Mouse (Mus musculus): ENCODE measurements around the gene Gemin5.
"Not testable (repeated sequence)": the region's sequence is repeated elsewhere in the genome, so short reads cannot be mapped to it uniquely, and the experiment has no call there.

The Gemin5 gene

DNA sequence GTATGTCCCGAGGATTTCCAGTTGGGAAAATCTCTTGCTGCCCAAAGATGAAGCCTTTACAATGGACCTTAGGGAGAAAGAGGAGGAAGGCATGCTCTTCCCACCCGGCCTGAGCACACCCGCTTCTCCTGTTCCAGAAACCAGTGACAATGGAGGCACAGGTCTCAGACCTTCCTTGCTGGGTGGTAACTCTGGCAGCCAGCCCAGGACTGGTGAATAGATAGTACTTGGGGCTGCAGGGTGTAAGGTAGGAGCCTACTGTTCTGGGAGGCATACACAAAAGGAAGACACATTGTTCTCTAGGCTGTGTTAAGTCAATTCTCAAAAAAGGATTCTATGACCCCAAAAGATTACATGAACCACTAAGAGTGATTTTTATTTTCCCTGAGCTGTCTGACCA lies 47.7 kb downstream of the Gemin5 start:
- ATAC-seq (ENCODE audit: insufficient number of reproducible peaks, low FRiP score, low TSS enrichment) = no peak

GRCm38 (mm10) chr11:58117044-58117652 lies 51.2 kb downstream of the Gemin5 start:
- no peak for ATAC-seq (ENCODE audit: insufficient number of reproducible peaks, low FRiP score, low TSS enrichment)

DNA sequence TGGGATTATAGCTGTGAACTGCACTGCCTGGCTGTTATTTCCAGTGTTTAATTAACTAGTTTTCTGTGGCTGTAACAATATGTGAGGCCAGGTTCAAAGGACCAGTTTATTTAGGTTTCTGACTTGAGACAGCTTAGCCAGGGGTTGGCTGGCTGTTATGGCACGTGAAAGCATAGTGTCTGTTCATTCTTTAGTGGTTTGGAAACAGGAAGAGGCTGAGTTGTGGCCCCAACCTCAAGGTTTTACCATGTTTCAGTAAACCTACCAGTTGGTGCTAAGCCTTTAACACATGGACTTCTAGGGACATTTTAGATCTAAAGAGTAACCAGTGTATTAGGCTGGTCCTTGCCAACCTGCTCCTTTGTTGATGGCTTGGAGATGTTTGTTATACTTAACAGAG lies 51.8 kb downstream of the Gemin5 start:
- no peak for ATAC-seq (ENCODE audit: insufficient number of reproducible peaks, low FRiP score, low TSS enrichment)

GRCm38 (mm10) chr11:58107664-58108337 lies 60.5 kb downstream of the Gemin5 start:
- ATAC-seq (ENCODE audit: insufficient number of reproducible peaks, low FRiP score, low TSS enrichment) = no peak

- no peak for ATAC-seq (ENCODE audit: insufficient number of reproducible peaks, low FRiP score, low TSS enrichment)
Observed at GRCm38 (mm10) chr11:58107009-58107408, 61.3 kb downstream of the Gemin5 start.

DNA sequence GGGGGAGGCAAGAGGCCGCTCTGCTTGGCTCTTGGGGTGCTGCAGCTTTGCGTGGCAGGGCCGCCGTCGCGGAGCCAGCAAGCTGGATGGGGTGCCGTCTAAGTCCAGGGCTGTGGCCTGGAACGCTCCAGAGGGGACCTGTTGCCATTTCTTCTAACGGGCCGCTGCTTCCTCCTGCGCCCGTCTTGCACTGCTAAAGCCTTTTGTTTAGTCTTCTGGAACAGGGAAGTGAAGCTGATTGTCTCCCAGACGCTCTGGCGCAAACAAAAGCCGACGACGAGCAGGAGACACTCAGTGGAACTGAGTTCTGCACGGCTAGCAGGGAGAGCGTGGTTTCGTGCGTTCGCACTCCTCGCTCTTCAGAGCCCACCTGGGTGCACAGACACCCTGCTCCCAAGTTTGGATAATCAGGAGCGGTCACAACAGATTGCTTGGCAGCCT lies 64.0 kb downstream of the Gemin5 start:
- ATAC-seq (ENCODE audit: insufficient number of reproducible peaks, low FRiP score, low TSS enrichment) = no peak

GRCm38 (mm10) chr11:58103697-58104306 lies 64.5 kb downstream of the Gemin5 start, which contains the start of gene Cnot8:
Gene Cnot8, plus strand, starts transcription at chr11:58104153.
- peak; percentile 95 for ATAC-seq (ENCODE audit: insufficient number of reproducible peaks, low FRiP score, low TSS enrichment)

DNA sequence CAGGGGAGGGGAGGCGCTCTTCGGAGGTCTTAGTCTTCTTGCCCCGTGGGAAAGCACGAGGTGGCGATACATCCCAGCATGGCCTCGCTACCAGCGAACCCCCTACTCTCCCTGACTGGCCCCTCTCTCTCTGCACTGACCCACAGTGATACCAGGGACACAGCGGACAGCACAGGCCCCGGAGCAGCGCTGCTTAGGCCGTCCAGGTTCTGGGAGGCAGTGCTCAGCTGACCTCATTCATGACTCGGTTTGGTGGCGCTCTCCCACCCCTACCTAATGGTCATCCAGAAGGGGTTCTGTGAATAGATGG lies 65.0 kb downstream of the Gemin5 start:
- peak; percentile 38 for ATAC-seq (ENCODE audit: insufficient number of reproducible peaks, low FRiP score, low TSS enrichment)

- ATAC-seq (ENCODE audit: insufficient number of reproducible peaks, low FRiP score, low TSS enrichment) = no peak
Observed at GRCm38 (mm10) chr11:58102581-58103343, 65.6 kb downstream of the Gemin5 start.

DNA sequence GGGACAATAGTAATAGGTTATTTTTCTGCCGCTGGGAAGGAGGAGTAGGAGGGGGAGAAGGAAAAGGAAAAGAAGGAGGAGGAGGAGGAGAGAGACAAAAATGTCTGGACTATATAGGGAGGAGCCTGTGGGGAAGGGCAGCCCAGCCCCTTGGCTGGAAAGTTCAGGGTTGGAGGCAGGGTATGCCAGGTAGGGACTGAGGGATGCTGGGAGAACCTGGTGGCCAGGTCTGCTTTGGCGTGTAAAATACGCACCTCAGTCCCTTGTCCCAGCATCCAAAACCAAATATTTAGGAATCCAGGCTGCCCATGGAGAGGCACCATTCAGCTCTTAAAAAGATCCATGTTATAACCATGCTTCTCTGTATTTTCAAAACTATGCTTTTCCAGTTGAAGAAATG lies 66.2 kb downstream of the Gemin5 start:
- no peak for ATAC-seq (ENCODE audit: insufficient number of reproducible peaks, low FRiP score, low TSS enrichment)

- no peak for ATAC-seq (ENCODE audit: insufficient number of reproducible peaks, low FRiP score, low TSS enrichment)
Observed at GRCm38 (mm10) chr11:58101194-58101720, 67.1 kb downstream of the Gemin5 start.

DNA sequence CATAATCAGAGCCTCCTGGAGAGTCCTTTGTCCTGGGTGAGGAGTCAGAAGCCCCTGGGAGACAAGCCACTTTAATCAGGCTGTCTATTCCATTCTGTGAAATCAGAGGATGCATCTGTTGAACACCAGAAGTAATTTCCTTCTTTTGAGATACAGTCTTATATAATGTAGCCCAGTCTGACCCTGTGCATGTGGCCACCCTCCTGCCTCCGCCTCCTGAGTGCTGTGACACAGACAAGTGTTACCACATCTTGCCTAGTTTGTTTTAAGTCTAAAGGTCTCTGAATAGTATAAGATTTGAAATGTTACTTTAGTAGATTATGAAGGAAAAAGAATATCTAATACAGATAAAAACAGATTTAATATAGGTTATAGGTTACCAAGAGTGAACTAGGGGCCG lies 68.3 kb downstream of the Gemin5 start:
- no peak for ATAC-seq (ENCODE audit: insufficient number of reproducible peaks, low FRiP score, low TSS enrichment)

DNA sequence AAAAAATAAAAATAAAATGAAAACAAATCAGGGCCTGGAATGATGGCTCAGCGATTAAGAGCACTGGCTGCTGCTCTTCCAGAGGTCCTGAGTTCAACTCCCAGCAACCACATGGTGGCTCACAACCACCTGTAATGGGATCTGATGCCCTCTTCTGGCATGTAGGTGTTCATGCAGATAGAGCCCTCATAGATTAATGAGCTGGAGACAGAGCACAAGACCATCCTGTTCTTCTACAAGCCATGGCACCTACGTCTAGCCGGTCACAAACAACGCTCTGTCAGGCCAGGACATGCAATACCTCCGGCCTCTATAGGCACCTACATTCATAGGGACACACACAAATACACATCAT lies 70.0 kb downstream of the Gemin5 start:
- not testable (repeated sequence) for ATAC-seq (ENCODE audit: insufficient number of reproducible peaks, low FRiP score, low TSS enrichment)

GRCm38 (mm10) chr11:58097621-58098365 lies 70.5 kb downstream of the Gemin5 start:
- ATAC-seq (ENCODE audit: insufficient number of reproducible peaks, low FRiP score, low TSS enrichment) = peak; percentile 61; the same call in 1 of the 2 replicates

GRCm38 (mm10) chr11:58096821-58097620 lies 71.3 kb downstream of the Gemin5 start:
- ATAC-seq (ENCODE audit: insufficient number of reproducible peaks, low FRiP score, low TSS enrichment) = peak; percentile 46; the same call in 1 of the 2 replicates

- no peak for ATAC-seq (ENCODE audit: insufficient number of reproducible peaks, low FRiP score, low TSS enrichment)
Observed at GRCm38 (mm10) chr11:58096160-58096559, 72.2 kb downstream of the Gemin5 start.

- ATAC-seq (ENCODE audit: insufficient number of reproducible peaks, low FRiP score, low TSS enrichment) = no peak
Observed at GRCm38 (mm10) chr11:58095561-58095960, 72.8 kb downstream of the Gemin5 start.

DNA sequence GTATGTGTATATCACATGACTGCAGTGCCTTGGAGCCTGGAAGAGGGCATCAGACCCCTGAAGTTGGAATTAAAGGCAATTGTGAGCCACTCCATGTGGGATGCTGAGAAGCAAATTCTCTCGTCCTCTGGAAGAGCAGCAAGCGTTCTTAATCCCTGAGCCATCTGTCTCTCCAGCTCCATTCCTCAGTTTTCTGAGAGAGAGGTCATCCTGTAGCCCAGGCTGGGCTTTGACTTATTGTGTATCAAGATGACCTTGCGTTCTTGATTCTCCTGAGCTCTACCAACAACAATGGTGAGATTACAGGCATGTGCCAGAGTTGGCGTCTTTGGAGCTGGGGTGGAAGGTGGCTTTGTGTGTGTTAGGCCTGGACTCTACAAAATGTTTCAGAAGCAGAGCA lies 73.6 kb downstream of the Gemin5 start:
- no peak for ATAC-seq (ENCODE audit: insufficient number of reproducible peaks, low FRiP score, low TSS enrichment)

DNA sequence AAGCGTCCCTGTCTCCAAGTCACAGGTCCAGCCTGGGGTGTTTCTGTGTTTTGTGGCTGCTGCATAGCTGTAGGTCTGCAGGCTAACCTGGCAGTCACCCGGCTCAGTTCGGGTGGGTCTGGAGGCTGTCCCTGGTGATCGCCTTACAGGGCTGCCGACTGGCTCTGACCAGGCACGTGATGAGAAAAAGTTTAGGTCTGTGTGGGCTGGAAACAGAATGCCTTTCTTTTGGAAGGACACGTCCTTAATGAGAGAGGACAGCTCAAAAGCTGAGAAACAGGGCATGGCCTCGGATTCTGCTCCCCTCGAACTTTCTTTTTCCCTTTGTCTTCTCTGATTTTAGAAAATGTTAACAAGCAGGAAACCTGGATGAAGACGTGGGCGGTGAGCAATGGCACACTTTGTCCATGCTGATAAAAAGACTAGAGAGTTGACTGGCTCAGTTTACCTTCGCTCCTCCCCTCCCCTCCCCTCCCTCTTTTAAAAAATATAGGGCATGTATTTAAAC lies 75.3 kb downstream of the Gemin5 start, which contains the start of gene Gm12248:
TSS of gene Gm12248 (minus strand) at position 114 of the 508 bp plus-strand sequence.
- ATAC-seq (ENCODE audit: insufficient number of reproducible peaks, low FRiP score, low TSS enrichment) = no peak
